Mouse (Mus musculus) 3T3-L1 (cell line): ENCODE data around the gene Stim2.

Experiments used
- DNase-seq: peaks from one replicate; pipeline ENCODE4 v3.0.0-alpha.2; 2015; ENCODE audit warnings: low read depth, low spot score

Gene Stim2

DNA sequence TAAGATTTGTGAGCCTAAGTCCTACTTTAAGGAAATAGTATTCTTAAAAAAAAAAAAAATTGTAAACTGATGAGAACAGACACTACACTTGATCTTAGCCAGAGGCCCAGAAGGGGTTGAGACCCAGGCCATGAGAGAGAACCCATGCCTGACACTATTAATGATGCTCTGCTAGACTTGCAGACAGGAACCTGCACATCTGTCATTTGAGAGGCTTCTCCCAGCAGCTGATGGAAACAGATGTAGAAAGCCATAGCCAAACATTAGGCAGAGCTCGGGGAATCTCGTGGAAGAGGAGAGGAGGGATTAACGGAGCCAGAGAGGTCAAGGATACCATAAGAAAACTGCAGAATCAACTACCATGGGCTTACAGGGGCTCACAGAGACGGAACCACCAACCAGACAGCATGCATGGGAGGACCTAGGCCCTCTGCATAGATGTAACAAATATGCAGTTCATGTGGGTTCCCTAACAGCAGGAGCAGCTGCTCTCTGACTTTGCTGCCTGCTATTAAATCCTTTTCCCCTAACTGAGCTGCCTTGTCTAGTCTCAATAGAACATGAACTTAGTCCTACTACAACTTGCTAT, 50.9 kb downstream of the Stim2 start:
- no peak for DNase-seq

DNA sequence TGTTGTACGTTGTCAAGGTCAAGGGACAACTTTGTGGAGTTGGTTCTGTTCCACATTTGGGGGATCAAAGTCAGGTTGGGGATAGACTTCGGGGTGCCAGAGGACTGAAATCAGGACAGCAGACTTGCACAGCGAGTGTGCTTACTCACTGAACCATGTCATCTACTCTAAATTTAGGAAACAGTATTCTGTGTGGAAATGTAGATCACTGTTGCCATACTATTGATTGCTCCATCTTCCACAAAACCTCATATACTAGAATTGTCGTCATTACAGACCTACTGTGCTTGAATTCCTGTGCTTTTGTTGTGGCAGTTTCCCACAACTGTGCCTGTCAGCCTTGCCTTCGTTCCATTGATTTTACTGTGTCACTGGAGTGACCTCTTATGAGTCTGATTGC, 51.6 kb downstream of the Stim2 start:
- DNase-seq, result no peak

DNA sequence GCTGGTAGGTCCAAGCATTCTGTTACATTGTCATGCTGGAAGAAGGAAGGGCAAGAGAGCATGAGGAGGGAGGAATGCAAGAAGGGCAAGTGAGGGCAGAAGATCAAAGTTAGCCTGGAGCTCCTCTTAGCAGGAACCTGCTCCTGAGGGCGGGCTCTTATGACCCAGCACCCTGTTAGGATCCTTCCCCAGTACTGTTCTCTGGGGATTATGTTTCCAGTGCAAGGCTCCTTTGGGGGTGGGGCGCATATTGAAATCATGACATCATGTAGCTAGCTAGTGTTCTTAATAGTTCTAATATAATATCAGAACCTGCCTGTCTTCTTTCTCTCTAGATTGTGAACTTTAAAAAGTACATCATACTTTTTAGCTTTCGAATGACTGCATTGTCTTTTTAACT, 52.8 kb downstream of the Stim2 start:
- peak; percentile 20 for DNase-seq

DNA sequence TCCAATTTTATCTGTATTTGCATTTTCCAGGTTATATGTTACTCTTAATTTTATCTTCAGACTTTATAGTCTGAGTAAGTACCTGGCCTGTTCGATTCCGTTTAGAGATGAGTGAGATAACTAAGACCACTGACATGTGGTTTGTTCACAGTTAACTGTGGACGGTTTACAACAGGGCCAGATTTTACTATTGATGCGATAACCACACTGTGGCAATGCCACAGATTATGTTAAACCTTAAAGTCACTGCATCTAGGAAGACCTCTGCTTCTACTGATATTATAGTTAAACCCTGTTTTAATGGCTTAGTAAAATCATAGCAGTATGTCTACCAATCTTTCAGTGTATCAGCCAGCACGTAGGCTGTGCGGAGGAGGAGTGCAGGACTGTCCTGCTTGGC, 53.9 kb downstream of the Stim2 start:
- DNase-seq, result no peak

DNA sequence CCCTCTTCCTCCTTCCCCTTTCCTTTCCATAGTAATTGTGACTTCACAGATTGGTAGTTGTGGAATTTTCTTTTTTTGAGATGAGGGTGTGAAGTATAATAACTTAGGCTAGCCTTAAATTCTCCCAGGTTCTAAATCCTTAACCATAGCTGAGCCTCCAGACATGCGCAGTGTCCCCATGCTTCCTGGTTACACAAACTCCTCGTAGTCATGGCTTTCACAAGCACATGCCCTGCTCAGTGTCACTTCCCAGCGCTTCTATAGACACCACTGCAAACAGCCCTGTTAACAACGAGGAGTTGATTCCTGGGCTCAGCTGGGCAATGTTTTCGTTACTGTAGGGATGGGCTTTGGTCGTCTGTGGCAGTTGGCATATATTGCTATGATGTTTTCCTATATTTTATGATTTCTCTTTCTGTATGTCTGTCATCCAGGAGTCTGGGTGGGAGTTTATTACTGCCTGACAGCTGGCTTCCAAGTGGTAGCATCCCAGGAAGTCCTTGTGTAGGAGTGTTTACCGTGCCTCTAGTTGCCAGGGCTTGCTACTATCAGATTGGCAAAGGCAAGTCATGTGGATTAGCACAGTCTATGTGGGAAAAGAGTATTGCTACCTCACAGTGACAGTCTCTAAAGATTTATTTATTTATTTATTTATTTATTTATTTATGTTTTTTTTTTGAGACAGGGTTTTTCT, 55.5 kb downstream of the Stim2 start:
- DNase-seq, result no peak

DNA sequence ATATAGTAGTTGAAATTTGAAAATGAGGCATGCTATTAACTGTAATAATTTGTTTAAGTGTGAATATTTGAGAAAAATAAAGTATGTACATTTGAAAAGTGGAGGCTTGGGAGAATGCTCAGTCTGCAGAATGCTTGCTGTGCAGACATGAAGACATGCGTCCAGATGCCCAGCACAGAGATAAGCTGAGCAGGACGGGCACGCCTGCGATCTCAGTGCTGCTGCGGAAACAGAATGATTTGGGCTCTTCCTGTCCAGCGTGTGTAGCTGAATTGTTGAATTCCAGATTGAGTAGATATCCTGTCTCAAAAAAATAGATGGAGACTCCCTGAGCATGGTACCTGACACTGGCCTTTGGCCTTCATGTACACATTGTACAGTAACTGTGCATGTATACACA, 58.0 kb downstream of the Stim2 start:
- no peak for DNase-seq

DNA sequence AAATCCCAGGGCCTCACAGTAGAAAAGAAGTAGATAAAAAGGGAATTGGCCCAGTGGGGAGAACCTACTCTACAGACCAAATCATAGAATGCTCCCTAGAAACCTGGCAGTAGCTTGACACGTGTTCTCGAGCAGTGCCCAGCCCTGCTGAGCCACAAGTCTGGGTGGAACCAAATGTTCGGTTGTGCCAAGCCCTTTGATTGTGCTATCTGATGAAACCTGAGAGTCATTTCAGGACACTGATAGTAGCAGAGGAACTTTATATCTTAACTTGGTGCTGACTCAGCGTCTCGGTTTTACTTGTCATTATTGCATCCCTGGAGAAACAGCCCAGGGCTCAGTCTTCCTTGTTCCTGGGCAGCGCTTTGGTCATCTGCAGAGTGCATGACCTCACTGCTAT, 61.7 kb downstream of the Stim2 start:
- DNase-seq, result peak; percentile 18

DNA sequence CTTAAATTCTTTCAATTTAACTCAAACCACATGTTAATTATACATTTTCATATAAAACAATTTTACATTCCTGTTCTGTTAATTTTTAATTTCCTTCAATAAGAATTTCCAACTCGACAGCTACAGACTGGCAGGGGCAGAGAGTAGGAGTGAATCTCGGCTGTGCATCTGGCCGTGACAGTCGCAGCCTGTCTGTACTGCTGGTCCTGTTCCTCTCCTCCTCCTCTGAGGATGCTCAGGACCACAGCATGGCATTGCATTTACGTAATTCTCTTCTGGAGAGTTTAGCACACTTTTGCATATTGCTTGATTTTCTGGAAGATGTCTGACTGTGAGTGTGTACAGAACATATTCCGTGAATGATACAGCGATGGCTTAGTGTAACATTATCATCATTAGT, 63.8 kb downstream of the Stim2 start:
- DNase-seq, result no peak

DNA sequence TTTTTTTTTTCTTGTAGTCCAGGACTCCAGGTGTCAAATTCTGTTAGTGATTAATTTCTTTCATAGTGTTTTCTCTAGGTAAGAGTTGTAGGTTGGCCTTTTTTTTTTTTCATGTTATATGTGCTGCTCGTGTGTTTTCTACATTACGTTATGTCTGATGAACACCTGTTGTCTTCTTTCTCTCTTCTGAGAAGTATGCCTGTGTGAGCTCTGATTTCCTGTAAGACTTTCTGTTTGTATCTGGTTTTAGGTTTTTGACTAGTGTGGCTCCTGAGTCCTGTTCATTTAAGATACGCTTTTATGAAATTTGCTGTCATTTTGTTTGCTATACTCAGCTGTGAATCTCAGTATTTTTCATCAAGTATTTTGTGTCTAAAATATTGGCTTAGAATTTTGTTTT, 69.3 kb downstream of the Stim2 start:
- DNase-seq, result no peak

DNA sequence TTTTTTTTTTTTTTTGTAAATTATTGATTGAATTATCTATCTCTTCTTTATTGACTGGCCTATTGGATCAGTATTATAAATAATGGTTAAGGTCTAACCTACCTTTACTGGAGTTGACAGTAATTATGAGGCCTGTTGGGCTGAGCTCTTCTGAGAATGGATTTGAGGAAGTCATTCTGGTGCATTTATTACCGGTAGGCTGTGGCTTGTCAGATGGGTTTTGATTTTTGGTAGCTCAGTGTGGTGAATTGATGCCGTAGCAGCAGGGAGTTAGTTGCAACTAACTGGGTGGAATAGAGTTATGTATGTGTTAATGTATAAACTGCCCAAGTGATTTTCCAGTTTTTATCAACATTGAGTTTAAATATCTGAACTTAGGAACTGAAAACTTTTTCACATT, 72.2 kb downstream of the Stim2 start:
- DNase-seq, result no peak

DNA sequence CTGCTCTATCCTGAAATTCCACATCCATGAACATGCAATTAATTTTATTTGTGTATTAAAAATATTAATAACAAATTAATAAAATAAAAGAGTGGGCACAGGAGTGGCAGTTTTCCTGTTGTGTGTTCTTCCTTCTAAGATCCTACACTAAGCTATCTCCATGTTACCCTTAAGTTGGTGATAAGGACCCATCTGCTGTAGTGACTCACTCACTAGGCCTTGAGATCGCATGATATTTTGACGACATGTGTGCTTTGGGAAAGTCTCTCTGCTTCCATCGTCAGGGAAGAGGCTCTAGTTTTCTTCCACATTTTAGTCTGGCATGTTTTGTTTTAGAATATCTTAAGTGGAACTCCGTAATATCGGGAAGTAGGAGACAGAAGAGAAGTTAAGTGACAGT, 73.0 kb downstream of the Stim2 start:
- no peak for DNase-seq

DNA sequence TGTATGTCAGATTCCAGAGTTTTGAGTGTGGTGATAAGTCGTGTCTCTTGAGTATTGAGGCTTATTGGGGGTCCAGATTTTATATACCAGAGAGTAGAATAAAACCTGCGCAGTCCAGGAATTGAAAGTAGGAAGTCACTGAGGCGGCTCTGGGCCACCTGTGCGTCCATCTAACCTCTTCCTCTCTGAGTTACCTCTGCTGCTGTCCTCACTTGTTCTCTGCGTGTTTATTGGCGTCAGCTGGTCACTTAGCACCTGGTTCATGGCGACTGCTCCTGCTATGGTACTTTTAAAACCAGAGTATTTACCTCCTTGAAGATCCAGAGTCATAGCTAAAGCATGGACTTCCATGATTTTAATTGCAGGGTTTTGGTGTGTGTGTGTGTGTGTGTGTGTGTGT, 73.4 kb downstream of the Stim2 start:
- DNase-seq, result no peak

DNA sequence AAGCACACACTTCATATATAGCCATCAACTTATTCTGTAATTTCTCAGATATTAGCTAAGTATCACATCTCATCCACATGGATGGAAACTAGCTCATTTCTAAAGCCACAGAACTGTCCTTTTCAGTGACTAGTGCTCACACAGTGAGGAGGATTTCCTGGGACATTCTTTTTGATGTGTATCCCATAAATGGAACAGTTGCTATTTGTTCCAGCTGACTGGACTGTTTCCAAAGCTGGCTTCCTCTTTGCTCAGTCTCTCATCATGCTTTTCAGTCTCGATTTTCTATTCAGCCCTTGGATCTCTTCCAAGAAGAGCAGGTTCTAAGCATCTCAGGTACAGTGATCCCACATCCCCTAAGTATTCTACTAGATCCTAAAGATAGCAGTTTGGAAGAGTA, 75.0 kb downstream of the Stim2 start:
- DNase-seq, result peak; percentile 19

DNA sequence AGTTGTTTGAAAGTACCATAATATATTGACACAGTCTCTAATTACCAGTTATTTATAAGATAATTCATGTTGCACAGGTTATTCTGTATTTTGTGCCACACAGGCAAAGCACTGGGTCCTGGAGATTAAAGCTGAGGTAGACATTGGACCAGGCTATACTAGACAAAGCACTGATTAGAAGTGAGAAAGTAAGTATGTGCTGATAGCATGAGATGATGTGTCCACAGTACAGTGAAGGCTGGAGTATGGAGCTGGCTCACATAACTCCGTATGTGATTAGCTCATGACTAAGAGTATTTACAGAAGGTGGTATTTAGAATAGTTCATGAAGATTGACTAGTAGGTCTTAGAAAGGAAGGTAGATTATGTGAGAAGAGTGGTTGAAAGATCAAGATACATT, 81.7 kb downstream of the Stim2 start:
- DNase-seq, result no peak

DNA sequence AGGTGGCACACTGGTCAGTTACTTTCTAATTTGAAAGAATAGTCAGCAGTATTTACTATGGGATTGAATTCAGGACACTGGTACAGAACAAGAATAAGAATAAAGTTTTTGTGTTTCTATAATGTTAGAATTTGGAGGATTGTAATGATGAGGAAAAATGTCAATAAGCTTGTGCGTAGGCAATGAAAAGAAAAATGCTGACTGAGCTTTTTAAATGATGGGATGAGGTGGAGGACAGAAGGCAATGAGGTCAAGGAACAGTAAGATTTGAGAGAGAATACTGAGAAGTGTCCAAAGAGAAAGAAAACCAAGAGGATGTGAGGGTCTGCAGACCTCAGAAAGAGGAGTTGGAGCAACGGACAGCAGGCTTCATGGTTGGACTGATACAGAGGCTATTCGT, 89.6 kb downstream of the Stim2 start:
- DNase-seq, result no peak

DNA sequence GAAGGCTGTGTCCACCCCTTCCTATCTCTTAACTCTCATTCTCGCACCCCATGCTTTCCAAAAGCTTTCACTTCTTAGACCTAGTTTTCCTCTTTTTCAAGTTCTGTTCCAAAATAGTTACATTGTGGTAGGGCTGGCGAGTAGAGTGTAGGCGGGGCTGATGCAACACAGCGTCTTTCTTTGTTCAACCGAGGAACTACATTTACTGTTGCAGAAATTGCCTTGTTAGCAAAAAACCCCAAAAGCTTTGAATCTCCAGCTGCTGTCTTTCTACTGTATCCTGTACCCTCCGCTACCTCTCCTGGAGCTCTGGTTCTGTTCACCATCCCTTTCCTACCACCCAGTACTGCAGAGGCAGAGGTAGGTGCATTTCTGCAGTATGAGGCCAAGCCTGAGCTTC, 99.9 kb downstream of the Stim2 start:
- peak; percentile 7 for DNase-seq

DNA sequence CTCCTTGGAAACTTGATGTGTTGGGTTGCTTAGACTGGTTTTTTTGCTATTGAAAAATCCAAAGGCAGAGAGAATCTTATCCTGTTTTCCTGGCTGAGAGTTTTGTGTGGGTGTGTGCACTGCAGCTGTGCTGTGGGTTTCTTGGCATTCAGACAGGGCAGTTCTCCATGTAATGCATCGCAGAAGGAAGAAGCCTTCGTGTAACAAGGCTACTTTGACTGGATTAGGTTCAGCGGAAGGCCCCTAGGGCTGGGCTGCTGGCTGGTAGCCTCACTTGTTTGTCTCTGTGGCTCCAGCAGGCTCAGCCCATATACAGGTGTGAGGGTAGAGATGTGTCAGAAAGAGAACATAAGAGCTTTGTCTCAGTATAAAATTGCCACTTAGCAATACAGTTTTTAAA, 102.6 kb downstream of the Stim2 start:
- DNase-seq, result peak; percentile 70

DNA sequence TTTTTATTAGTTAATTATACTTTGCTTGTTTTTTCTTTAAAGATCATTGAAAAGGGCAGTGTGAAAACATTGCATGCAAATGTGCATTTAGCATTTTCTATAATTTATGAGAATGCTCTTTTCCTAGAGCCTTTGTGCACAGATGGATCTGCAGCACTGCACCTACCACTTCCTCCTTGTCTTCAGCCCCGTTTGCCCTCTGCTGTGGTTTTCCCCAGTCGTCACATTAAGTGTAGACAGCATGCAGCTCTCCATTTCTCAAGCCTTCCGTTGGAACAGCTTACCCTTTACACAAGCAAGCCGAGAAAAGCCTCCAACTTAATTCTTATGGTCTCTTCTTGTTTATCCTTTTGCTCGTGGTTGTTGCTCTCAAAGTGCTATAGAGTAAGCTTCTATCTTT, 103.0 kb downstream of the Stim2 start:
- peak; percentile 5 for DNase-seq

DNA sequence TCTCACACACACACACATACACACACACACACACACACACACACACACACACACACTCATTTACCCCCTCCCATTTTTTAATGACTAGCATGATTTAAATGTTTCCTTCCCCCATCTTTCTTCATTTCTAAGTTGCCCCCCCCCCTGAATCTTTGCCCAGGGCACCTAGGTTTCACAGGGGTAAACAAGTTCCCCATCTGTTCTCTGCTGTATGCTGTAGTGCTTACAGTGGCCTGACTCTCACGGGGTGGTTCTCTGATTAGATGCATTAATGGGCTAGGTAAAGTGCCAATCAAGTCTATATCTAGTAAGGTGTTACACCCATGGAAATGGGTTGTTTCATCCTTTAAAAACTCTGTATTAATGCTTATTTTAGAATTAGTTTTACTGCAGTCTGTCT, 103.7 kb downstream of the Stim2 start:
- no peak for DNase-seq

DNA sequence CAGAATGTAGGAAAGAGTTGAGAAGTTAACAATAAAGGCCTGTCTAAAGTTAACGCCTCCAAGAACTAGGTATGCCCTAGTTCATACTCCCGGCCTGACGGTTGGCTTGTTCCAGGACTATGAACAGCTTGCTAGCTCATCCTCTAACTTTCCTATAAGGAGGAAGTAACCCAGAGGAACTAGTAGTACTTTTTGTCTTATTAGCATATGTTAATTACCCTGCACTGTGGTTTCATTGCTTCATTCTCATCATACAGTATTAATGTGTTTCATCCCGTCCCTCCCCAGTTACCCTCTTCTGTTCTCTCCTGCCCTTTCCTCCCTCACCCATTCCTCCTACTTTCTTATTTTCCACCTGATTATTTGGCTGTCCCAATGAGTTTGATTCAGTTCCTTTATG, 108.4 kb downstream of the Stim2 start:
- no peak for DNase-seq

DNA sequence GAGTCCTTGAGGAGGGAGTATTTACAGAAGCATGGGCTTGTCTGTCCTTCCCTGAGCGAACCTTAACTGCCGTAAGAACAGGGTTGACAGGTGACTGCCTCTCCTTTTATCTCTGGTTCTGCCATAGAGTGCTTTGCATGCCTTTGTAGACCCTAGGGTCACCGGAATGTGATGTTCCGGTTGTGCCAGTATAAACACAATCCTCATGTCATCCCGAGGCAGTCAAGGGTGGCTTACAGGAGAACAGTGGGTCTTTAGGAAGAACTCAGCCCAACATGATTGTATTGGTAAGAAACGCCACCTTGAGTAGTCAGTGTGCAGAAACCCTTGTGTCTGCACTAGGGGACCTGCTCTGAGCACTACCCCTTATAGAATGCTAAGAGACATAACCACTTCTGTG, 108.8 kb downstream of the Stim2 start:
- DNase-seq, result no peak

DNA sequence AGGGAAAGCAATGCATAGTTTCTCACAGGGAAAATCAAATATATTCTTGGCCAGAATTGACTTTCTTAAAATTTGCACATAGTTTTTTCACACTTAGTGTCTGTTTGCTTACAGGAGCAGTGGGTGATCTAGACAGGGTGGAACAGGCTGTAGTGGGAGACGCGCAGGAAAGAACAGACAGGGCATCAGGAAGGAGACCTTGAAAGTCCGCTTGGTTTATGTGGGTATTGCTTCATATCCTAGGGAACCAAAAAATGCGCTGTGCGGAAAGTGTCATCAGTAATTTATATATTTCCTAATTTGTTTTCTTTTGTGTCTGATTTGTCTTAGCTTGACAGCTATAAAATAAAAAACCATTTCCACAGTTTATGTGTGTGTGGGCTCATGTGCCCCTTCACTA, 110.8 kb downstream of the Stim2 start:
- no peak for DNase-seq

DNA sequence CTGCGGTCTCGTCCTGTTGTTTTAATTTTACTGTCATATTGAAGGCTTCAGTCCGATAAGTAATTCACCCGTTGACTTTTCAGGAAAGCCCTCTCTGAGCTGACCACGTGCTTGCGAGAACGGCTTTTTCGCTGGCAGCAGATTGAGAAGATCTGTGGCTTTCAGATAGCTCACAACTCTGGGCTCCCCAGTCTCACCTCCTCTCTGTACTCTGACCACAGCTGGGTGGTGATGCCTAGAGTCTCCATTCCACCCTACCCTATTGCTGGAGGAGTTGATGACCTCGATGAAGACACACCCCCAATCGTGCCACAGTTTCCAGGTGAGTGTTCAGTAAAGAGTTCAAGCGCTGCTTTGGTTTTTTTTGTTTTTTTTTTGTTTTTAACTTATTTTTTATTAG, 112.5 kb downstream of the Stim2 start:
- no peak for DNase-seq

DNA sequence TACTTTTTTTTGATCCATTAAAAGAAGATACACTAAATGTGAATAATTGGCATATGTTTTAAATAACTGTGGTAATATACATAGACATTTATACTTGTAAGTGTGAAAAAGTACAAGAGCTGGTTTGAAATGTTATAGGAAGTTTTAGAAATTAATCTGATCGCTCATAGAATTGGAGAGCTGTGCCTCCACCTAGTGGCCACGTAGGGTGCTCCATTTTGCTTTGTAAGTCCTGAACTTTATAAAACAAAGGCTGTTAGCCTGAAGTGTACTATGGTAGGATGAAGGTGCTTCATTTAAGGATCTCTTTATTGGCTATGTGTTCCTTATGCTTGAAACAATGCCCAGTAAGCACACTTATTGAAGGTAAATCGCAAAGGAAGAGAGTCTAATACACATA, 115.0 kb downstream of the Stim2 start:
- DNase-seq, result peak; percentile 82
